Mouse (Mus musculus) left cerebral cortex, postnatal 10 days (tissue): ENCODE results near the gene Psmg3. TPM values are rescaled to one million over a fixed set of nuclear protein-coding genes. Genes with fewer than 3 reads are reported as not detected.

ENCODE experiments used
- DNase-seq, 2 experiments: peaks; one replicate each; pipeline ENCODE4 v3.0.0; 2021 to 2022; ENCODE audit warnings: low spot score in 2 of 2, mixed read lengths in 1 of 2; ENCODE audit errors: extremely low spot score in 1 of 2
- intact Hi-C: fragments of 180-260 bp; cut with DNase I; formaldehyde crosslinking; loops from one replicate; pipeline ENCODE4 v1.15.1; 2025
- total RNA-seq, 2 experiments: library from RNA; stranded (reverse); gene quantifications; 2 replicates each; pipeline ENCODE4 v1.2.3; 2021

The Psmg3 gene
- total RNA-seq, result 10 to 100 TPM; 18.3 to 18.4 TPM

DNA sequence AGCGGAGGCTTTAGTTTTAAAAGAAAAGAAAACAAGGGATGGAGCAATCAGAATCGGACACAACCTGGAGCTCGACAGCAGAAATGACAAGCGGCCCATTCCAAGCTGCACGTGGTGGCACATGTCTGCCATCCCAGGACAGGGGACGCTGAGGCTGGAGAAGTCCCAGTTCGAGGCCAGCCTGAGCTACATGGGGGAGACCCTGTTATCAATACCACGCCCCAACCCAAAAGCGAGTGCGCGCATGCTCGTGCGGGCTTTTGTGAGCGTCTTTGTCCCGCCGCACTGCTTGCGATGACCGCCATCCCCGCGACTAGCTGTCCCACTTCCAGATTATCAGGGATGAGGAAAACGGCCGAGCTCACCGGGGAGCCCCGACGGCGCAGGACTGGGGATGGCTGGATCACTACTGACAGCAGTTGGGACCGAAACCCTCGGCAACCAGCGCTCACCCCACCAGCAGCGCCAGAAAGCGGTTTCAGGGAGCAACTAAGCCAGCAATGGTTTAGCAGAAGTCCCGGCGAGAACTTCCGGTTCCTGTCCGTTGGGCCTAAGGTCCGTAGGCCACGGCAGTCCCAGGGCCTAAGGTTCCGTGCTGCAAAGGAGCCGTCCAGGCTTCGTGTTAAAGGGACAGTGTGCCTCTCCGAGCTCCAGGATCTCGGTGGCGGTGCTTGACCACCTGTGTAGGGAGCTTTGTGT lies at the start of gene Psmg3, which contains the start of gene Gm26938:
Gene Psmg3, minus strand, starts transcription at position 529 of the 699 bp plus-strand sequence.
Gene Gm26938, minus strand, starts transcription at position 51 of the 699 bp plus-strand sequence.
- intact Hi-C loops, result no loop called here
- DNase-seq, result peak; percentile 86 to 87

DNA sequence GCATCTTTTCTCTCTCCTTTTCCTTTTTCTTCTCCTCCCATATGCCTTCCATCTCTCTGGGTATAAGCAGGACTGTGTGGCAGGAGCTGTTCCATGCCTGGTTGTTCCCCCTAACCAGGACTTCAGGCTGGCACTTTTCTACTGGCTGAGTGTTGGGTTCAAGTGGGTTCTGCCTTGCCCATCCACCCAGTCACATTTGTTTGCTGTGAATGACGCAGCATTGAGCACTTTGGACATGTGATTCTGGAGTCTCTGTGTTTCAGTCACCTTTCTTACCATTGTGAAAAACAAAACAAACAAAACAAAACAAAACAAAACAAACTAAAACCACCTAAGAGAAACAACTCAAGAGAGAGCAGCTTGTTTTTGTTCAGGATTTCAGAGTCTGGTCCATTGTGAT lies 44.8 kb upstream of the Psmg3 start:
- intact Hi-C loops, result no loop called here
- DNase-seq, result no peak

DNA sequence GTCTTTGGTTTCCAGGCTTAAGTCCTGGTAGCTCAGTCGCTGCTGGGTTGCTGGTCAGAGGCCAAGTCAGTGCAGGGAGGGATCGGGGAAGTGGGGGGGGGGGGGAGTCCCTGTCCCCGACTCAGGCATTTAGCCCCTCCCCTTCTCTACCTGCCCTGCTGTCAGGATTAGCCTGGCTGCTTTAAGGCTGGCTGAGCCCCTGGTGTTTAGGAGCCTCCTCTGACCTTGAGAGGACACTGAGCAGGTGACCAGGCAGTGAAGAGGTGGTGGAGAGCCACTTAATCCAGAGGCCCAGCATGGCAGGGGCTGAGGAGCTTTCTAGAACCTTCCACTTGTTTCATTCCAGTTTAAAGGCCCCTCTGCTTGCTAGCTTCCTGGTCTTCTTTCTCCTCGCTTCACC lies 44.2 kb upstream of the Psmg3 start:
- intact Hi-C loops, result no loop called here
- no peak for DNase-seq

DNA sequence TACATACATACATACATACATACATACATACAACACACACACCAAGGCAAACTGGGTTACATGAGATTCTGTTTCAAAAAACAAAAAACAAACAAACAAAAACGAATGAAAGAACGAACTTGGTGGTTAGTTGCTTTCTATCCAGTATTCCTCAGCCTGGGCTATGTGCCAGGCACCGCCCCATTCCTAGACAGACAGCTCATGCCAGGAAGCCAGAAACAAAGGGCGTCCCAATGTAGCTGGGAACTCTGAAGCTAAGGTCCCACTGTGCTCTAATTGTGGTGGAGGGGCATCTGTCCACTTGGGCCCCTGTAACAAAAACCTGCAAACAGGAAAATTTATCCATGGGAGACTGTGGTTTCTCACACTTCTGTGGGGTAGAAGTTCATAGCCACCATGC lies 36.1 kb upstream of the Psmg3 start:
- DNase-seq, result peak; percentile 38 to 78
- intact Hi-C loops, result no loop called here

DNA sequence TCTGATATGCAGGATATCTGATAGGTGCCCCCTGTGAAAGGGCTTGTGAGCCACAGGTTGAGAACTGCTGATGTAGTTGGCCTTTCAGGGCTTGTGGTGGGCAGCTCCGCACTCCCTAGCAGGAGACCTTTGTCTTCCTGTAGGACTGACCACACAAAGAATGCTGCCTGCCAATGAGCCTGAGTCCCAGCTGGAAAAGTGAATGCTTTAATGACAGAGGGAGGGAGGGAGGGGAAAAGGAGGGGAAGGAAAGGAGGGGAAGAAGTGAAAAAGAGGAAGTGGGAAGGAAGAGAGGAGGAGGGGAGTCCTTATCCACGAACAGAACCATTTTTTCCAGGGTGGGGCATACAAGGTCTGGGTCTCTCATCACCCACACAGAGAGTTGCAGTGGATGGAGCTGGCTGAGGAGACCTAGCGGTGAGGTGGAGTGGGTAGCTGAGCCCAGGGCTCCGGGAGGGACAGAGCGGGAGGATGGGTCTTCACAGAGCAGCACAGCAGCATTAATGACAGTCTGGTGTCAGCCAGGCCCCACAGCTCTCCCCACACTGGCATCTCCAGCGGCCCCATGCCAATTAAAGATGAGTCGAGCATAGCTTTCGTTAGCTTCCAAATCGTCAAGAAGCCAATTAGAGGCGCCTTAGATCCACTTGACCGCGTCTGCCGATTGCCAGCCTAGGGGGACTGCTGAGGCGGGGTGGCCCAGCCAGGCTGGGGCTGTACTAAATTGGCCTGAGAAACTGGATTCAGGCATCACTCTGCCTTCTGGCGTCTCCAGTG lies 33.8 kb upstream of the Psmg3 start:
- intact Hi-C loops, result no loop called here

DNA sequence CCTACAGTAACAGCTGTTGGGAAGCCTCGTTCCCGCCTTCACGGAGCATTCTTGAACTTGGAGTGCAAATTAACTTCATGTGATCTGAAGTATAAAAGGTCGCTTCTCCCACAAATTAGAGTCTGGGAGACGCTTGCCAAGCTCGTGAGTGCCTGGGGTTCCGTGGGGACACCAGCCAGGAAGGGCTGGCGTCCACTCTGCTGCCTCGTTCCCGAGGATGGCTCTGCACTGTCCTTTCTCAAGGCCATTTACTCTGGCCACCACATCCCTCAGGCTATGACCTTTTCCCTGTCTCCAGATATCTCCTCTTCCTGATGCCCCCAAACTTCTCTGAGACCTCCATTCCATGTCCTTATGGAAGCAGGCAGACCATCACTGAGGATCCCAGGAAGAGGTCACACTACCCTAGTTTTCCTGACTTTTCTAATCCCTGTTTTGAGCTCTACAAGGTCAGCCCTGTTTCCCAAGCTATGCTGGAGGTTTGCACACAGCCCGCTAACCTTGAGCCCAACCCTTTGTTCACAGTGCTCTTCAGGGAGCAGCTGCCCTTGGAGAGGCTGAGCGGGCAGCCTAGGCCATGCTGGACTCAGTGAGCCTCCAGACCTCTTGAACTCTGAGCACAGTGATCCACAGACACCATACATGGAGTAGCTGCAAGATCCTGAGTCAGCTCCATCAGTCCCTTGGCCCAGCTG lies 23.1 kb upstream of the Psmg3 start:
- intact Hi-C loops, result no loop called here
- no peak for DNase-seq

More for the DNA sequence above, 33.8 kb upstream of the Psmg3 start:
- no peak for DNase-seq

DNA sequence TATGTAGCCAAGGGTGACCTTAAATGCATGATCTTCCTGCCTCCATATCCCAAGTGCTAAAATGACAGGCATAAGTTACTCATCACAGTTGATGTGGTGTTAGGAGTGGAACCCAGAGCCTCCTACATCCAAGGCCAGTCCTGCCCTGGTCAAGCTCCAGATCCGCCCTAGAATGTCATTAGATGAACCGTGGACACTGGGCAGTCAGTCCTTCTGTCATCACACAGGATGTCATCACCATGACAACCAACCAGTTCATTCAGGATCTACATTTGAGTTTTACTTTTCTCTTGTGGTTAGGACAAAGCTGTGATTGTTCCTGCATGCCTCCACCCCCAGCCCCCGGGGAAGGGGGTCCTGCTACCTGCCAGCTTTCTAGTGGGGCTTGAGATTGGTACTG lies 12.5 kb upstream of the Psmg3 start:
- intact Hi-C loops, result loop anchor here (5.0 to 10.0 kb wide), 3 partner anchors 303 to 496 kb away; partner anchors contain the start of gene Mrm2

DNA sequence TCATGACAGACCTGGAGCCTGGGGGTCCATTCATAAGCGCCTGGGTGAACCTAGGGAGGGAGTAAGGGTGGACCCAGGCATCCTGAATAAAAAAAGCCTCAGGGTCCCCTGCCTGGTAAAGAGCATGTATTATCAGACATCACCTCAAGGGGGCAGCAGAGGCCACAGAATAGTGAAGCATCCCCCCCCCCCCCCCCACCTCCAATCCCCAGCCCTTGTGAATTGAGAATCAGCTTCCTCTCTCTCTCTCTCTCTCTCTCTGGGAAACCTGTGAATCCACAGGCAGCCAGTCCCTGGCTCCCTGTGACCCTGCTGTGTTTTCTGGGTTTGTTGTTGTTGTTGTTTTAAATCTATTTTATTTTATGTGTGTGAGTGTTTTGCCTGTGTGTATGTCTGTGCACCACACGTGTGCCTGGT lies 11.8 kb upstream of the Psmg3 start:
- DNase-seq, result peak in 1 of 2 experiments; percentile 67
- intact Hi-C loops, result loop anchor here (5.0 to 10.0 kb wide), 3 partner anchors 304 to 496 kb away; partner anchors contain the start of gene Mrm2

More for the DNA sequence above, 12.5 kb upstream of the Psmg3 start:
- DNase-seq, result no peak

DNA sequence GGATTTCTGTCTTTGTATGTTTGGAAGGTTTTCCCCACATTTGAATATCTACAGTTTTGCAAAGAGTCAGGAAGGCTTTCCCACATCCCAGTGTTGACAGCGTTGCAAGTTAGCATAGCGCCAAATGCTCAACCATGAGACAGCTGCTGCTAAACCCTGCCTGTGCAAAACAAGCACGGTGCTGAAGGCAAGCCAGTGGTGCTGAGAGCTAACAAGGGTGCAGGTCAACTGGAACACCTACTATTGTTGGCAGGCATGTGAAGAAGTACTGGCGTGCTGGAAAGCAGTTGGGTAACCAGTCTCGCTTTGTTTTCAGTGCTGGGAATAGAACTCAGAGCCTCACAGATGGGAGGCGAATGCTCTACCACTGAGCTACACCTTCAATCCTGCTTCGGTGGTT lies 9.0 kb upstream of the Psmg3 start:
- intact Hi-C loops, result loop anchor here (5.0 to 10.0 kb wide), 3 partner anchors 307 to 499 kb away; partner anchors contain the start of gene Mrm2
- no peak for DNase-seq

DNA sequence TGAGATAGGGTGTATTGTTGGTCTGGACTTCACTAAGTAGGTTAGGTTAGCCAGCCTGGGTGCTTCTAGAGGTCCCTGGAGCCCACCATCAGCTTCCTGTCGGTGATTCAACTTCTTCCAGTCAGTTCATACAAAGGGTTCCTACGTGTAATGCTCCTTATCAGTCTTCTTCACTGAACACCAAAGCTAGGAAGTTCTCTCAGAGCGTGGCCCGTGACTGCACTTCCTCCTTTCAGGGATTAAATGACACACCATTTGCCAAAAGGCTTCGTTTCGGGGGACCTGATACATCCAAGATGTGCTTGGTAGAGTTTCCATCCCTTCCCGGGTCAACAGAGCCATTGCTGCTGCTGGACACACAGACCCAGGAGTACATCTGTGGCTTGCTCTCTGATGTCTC lies 5.4 kb upstream of the Psmg3 start:
- intact Hi-C loops, result loop anchor here (10.0 kb wide), 1 partner anchor 503 kb away; the partner anchor contains the start of gene Mrm2
- no peak for DNase-seq

DNA sequence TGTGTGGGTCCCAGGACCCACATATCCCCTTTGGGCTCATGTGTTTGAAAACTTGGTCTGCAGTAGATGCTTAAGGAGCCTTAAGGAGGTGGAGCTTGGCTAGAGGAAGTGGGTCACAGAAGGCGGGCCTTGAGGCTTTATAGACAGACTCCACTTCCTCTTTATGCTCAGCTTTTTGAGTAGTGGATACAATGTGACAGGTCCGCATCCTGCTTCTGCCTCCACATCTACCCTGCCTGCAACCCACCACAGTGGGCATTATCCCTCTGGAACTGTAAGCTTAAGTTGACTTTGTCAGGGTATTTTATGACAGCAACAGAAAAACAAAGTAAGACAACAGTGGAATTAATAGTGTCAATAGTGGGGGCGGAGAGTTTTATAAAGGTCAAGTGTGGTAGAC lies 4.0 kb upstream of the Psmg3 start:
- intact Hi-C loops, result loop anchor here (10.0 kb wide), 1 partner anchor 504 kb away; the partner anchor contains the start of gene Mrm2
- DNase-seq, result no peak

DNA sequence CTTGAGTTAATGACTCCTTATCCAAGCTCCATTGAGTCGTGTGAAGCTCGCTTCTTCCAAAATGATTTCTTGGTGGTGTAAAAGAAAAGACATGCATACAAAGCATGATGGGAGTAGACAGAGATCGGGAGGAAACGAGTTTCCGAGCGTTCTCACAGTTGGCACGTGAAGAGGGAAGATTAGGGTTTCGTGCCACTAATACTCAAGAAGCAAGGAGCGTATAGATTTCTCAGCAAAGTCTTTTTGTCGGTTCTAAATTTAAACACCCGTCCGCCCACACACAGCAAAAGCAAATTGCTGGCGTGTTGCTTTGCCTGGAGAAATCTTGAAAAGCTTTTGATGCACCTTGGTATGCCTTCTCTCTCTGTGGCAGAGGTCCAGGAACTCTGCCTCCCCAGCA lies 2.7 kb upstream of the Psmg3 start:
- intact Hi-C loops, result no loop called here
- DNase-seq, result peak in 1 of 2 experiments; percentile 44

DNA sequence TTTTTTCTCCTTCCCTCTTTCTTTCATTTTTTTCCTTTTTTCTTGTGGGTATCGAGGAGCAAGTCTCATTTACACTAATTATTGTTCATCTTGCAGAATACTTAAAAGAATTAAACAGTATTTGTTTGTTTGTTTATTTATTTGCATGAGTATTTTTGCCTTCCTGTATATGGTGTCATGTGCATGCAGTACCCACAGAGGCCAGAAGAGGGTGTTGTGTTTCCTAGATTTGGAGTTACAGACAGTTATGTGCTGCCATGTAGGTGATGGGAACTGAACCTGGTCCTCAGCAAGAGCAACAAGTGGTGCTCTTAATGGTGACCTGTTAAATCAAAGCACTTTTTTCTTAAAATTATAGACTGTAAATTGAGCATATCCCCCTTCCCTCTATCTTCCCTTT lies 908 bp upstream of the Psmg3 start:
- intact Hi-C loops, result no loop called here
- no peak for DNase-seq

DNA sequence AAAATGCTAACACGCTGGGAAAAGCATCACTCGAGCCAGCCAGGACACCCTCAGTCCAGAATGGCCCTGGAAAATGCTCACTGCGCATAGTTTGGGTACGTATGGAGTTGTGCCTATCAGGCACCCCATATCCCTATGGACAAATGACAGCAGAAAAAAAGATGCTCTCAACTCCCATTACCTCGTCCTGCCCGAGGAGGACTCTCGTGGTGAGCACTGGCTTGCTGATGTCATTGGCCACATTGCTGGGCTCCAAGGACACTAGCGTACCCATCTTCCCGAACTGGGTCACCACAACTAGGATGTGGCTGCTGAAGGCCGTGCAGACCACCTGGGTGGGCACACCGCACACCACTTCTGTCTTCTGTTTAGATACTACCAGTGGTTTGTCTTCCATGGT lies 738 bp downstream of the Psmg3 start:
- intact Hi-C loops, result no loop called here
- DNase-seq, result no peak

DNA sequence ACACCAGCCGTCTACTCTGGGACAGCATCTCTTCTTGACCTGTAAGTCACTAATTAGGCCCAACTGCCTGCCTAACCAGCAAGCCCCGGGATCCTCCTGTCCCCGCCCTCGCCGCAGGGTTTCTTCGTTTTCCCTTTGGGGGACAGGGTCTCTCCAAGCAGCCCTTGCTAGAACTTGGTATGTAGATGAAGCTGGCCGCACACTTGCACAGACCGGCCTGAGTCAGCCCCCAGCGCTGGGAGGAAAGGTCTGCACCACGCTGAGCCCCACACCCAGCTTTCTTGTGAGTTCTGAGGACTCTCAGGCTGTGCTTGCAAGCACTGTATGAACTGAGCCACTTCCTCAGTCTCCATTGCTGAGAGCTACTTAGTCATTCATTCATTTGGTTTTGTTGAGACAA lies 2.2 kb downstream of the Psmg3 start:
- DNase-seq, result no peak
- intact Hi-C loops, result no loop called here

DNA sequence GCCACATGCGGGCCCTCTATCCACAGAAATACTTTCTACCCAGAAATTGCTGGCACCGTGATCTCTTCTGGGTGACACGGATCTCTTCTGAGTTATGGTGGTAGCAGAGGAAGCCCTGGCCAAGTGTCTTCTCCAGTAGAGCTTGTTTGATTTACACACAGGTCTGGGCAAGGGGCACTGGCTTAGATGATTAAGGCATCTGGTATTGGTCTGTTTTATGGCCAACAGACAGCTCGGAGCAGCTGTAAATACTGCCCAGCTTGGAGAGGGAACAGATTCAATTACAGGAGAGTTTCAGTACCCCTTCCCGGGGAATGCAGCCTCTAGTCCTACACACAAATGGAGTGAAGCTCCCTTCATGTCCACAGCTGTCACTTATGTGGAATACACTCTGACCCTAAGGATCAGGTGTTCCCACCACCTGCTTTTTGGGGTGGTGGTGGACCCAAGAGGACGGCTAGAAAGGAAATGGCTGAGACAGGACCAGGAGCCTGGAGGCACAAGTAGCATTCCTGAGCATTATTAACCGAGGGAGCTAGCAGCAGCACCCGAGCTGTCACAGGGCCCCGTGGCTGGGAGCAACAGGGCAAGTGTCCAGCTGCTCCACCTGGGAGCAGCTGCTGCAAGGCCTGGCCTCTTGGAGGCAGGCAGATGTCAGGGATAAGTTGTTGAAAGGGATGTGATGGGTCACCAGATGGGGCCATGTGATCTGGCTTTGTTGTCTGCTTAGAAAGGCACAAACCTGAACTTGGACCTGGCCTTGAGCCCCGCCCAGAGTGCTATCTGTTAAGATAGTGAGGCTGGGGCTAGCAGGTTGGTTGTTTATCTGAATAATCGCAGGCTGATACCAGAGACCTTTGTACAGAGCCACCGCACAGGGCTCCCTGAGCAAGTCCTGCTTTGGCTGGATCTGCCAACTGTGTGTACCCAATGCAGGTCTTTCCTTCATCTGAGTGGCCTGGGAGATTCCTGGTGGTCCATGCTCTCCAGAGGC lies 4.9 kb downstream of the Psmg3 start:
- no peak for DNase-seq
- intact Hi-C loops, result no loop called here

DNA sequence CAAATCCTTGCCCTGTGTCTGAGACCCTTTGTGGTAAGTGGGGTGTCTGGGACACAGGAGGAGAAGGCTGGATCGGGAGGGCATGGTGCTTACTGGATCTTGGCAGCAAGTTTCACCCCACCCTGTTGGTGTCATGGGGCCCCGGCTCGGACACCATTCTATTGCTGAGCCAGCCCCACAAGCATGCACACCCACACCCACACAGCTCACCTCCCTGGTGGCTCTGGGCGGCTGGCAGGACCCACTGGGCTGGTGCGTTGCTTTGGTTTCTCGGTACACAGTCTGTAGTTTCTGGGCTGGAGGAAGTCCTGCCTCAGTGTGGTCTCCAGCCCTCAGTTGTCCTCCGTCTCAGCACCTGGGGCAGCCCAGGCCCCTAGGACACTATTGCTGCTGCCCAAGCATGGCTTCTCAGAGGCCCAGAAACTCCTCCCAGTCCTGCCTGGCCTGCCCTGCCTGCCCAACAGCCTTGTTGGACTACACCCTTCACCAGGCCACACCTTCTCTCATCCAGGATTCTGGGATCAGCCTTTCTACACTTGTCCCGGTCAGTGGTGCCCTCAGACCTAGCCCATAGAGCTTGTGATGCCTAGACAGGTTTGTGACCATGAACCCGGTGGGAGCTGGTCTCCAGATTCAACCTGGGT lies 7.0 kb downstream of the Psmg3 start, which contains the start of gene Tmem184a:
Gene Tmem184a, minus strand, starts transcription at position 380 of the 644 bp plus-strand sequence.
- DNase-seq, result no peak
- intact Hi-C loops, result no loop called here

DNA sequence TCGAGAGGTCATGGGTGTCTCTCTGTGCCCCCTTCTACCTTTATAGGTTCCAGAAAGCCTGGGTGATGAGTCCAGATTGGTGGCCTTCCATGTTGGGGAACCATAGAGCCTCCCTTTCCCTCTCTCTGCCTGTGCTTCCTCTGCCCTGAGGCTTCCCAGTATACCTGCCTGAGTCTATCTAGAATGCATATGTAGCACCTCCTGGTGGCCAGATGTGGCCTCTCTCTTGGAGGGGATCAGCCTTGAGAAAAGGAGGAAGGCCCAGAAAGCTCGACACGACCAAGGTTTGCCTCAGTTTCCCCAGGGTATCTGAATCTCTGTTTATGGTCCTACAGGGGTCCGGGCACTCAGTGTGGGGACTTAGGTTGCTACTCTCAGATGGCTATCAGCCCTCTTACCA lies 7.9 kb downstream of the Psmg3 start:
- no peak for DNase-seq

More for the DNA sequence above, 7.9 kb downstream of the Psmg3 start:
- intact Hi-C loops, result no loop called here
